Mouse (Mus musculus) left cerebral cortex, adult 8-10 months (tissue): Measurements from ENCODE around the gene Gm3269. TPM values are rescaled to one million over a fixed set of nuclear protein-coding genes. Genes with fewer than 3 reads are reported as not detected.
"Not testable (repeated sequence)": the region's sequence is repeated elsewhere in the genome, so short reads cannot be mapped to it uniquely, and the experiment has no call there.

Source experiments
- DNase-seq, 2 experiments: peaks; one replicate each; pipeline ENCODE4 v3.0.0; 2022; ENCODE audit warnings: low spot score in 2 of 2
- total RNA-seq, 4 experiments: library from RNA; stranded (reverse); gene quantifications; 2 replicates each; pipeline ENCODE4 v1.2.4; 2022

Gm3269 gene
- total RNA-seq, result not detected

GRCm38 (mm10) chr14:4837806-4838205 is at the start of gene Gm3269:
Gene Gm3269 (plus strand): TSS chr14:4838106.
- DNase-seq, result not testable (repeated sequence)

GRCm38 (mm10) chr14:4806421-4806820 is 31.5 kb upstream of the Gm3269 start:
- not testable (repeated sequence) for DNase-seq

- not testable (repeated sequence) for DNase-seq
Observed at GRCm38 (mm10) chr14:4821950-4822349, 16.0 kb upstream of the Gm3269 start.

- not testable (repeated sequence) for DNase-seq
Observed at GRCm38 (mm10) chr14:4855299-4855980, 17.5 kb downstream of the Gm3269 start, which contains the start of gene Gm3264. Gene Gm3264 (plus strand): TSS chr14:4855576.

GRCm38 (mm10) chr14:4892116-4892515 is 54.2 kb downstream of the Gm3269 start, which contains the start of gene Gm3278:
Gene Gm3278 (plus strand): TSS chr14:4892416.
- not testable (repeated sequence) for DNase-seq

Other genes starting within 250 kb of the Gm3269 start
- gene Gm8159, start 205.8 kb upstream of the Gm3269 start, total RNA-seq, result under 1 TPM; 0.32 to 0.94 (median 0.53) TPM
- not detected for gene Gm3239, start 173.9 kb upstream of the Gm3269 start, total RNA-seq
- not detected for gene Gm7876, start 128.9 kb upstream of the Gm3269 start, total RNA-seq
- under 1 TPM; 0.21 to 0.59 (median 0.35) TPM for gene Gm3252, start 111.3 kb upstream of the Gm3269 start, total RNA-seq
- not detected for gene Gm9602, start 61.8 kb upstream of the Gm3269 start, total RNA-seq
- 10 to 100 TPM in 1 of 4 experiments, 1 to 10 TPM in 3; 4.5 to 13.0 (median 8.3) TPM for gene Gm3264, start 17.5 kb downstream of the Gm3269 start, total RNA-seq
- not detected for gene Gm3278, start 54.3 kb downstream of the Gm3269 start, total RNA-seq
- gene Gm8297, start 145.8 kb downstream of the Gm3269 start, total RNA-seq, result not detected
- gene Gm3298, start 177.8 kb downstream of the Gm3269 start, total RNA-seq, result not detected
- not detected for gene 4930555G01Rik, start 212.5 kb downstream of the Gm3269 start, total RNA-seq
- gene Gm8281, start 232.9 kb downstream of the Gm3269 start, total RNA-seq, result 1 to 10 TPM in 2 of 4 experiments, under 1 TPM in 2; 0.46 to 1.9 (median 1.1) TPM